In the genomic region with DNA sequence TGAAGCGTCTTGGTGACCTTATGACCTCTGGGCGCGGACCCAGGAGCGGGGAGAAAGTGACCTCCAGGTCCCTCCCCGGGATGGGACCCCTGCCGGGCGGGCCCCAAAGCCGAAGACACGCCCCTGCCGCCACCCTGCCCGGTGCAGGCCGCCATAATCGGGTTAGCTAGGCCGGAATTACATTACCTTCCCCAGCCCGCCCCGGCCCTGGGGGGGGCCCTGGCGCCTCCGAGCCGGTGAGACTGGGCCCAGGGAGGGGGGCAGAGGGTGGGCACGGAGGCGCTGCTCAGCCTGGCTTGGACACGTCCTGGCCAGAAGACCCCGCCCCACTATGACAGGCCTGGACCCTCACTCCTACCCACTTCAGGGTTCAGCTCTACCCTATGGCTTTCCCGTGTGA, we compare ENCODE assay signal across 10 mouse cellular contexts. TPM values are rescaled to one million over a fixed set of nuclear protein-coding genes. Genes with fewer than 3 reads are reported as not detected.
DNase-seq lines count a peak whose midpoint lies in the region; ATAC-seq and TF ChIP-seq lines count a peak whose summit lies in the region.
"Had no signal": no experiment of that assay in that cellular context is flagged by ENCODE, and none has a peak within 500 bp of the region (broad histone marks: within the 10 kb centered on the region; RNA-seq: fewer than 3 reads in every experiment).

No protein-coding gene starts in this region.

- no peak overlapping the region for H3K9ac ChIP-seq in heart, embryonic 13.5 days
- H3K9ac ChIP-seq in embryonic facial prominence, embryonic 11.5 days (replicated peaks; ENCODE audit: low read length), result peak overlapping the region; percentile 13; the same call in 1 of the 2 replicates
- H3K9ac ChIP-seq in limb, embryonic 14.5 days (ENCODE audit: low read depth, low read length, severe bottlenecking), result no peak overlapping the region

- peak overlapping the region; percentile 20; the same call in 1 of the 2 replicates for H3K4me2 ChIP-seq in heart, embryonic 13.5 days
- H3K4me2 ChIP-seq in embryonic facial prominence, embryonic 11.5 days (ENCODE audit: low read depth, low read length), result peak overlapping the region; percentile 33
- H3K4me2 ChIP-seq in limb, embryonic 14.5 days (replicated peaks; ENCODE audit: low read depth, low read length, severe bottlenecking), result no peak overlapping the region

- 4% methylated on average over 24 of the region's 24 CpGs for WGBS in heart, embryonic 13.5 days
- under 1% methylated on average over 21 of the region's 24 CpGs for WGBS in embryonic facial prominence, embryonic 11.5 days
- WGBS in limb, embryonic 14.5 days, result 0% methylated on average over 19 of the region's 24 CpGs

- no peaks in the 10 kb centered on the region for H3K9me3 ChIP-seq in heart, embryonic 13.5 days
- no peaks in the 10 kb centered on the region for H3K9me3 ChIP-seq in E14TG2a.4 (ENCODE audit: low read length)
- no peaks in the 10 kb centered on the region for H3K9me3 ChIP-seq in embryonic facial prominence, embryonic 11.5 days (replicated peaks; ENCODE audit: control insufficient read depth, low read length)
- no peaks in the 10 kb centered on the region for H3K9me3 ChIP-seq in limb, embryonic 14.5 days (ENCODE audit: control insufficient read depth, low read length)

- no peak for TF ChIP-seq POLR2A in limb, embryonic 14.5 days (IDR thresholded peaks at IDR 0.05; ENCODE audit: borderline replicate concordance, extremely low read depth, insufficient read depth, insufficient read length)

- ATAC-seq in heart, embryonic 13.5 days (ENCODE audit: extremely low read depth, insufficient number of reproducible peaks, low FRiP score, low TSS enrichment), result no peak
- peak; percentile 52 for ATAC-seq in embryonic facial prominence, embryonic 11.5 days (replicated peaks; ENCODE audit: insufficient number of reproducible peaks, low FRiP score, low TSS enrichment, low read depth)
- ATAC-seq in limb, embryonic 14.5 days (ENCODE audit: low FRiP score, low read depth), result no peak
- no peak for ATAC-seq in CD4-positive, CD25-positive, alpha-beta regulatory T cell, adult 4 months

- H3K36me3 ChIP-seq in heart, embryonic 13.5 days, result no peaks in the 10 kb centered on the region
- H3K36me3 ChIP-seq in E14TG2a.4 (ENCODE audit: insufficient read depth, low read length), result no peaks in the 10 kb centered on the region
- H3K36me3 ChIP-seq in embryonic facial prominence, embryonic 11.5 days (replicated peaks; ENCODE audit: control insufficient read depth, insufficient read depth, low read depth, low read length), result no peaks in the 10 kb centered on the region
- no peaks in the 10 kb centered on the region for H3K36me3 ChIP-seq in limb, embryonic 14.5 days (ENCODE audit: control insufficient read depth, insufficient read depth, low read length)

- no peak for TF ChIP-seq CTCF in E14TG2a.4 (conservative IDR thresholded peaks at IDR 0.05; ENCODE audit: low read length)

- H3K4me1 ChIP-seq in heart, embryonic 13.5 days, result peaks cover 28% of the 10 kb centered on the region
- H3K4me1 ChIP-seq in E14TG2a.4 (replicated peaks; ENCODE audit: low read depth, low read length), result peaks cover 50% of the 10 kb centered on the region
- H3K4me1 ChIP-seq in embryonic facial prominence, embryonic 11.5 days (ENCODE audit: control insufficient read depth, insufficient read depth, low read length), result peaks cover 6% of the 10 kb centered on the region
- H3K4me1 ChIP-seq in limb, embryonic 14.5 days (ENCODE audit: control insufficient read depth, insufficient read depth, low read length), result no peaks in the 10 kb centered on the region

- DNase-seq in heart, postnatal 14 days, result no peak
- no peak for DNase-seq in embryonic facial prominence, embryonic 11.5 days (ENCODE audit: low spot score)
- DNase-seq in limb, embryonic 14.5 days (ENCODE audit: low spot score), result no peak
- no peak for DNase-seq in layer of hippocampus, adult 11-12 months (ENCODE audit: low spot score)
- DNase-seq in left cerebral cortex, postnatal 25 days (ENCODE audit: low spot score in 2 of 2), result no peak

- intact Hi-C loops in heart, postnatal 14 days (cut with DNase I), result loop anchor here (10.0 kb wide), 1 partner anchor 326 kb away; no protein-coding TSS in a partner anchor
- intact Hi-C loops in left cerebral cortex, postnatal 25 days (cut with DNase I), result loop anchor here (10.0 kb wide), 1 partner anchor 644 kb away; a partner anchor contains a TSS

- peaks cover 100% of the 10 kb centered on the region for H3K27me3 ChIP-seq in heart, embryonic 13.5 days (replicated peaks)
- H3K27me3 ChIP-seq in E14TG2a.4 (ENCODE audit: insufficient read depth, low read length), result peaks cover 90% of the 10 kb centered on the region
- peaks cover 73% of the 10 kb centered on the region for H3K27me3 ChIP-seq in embryonic facial prominence, embryonic 11.5 days (ENCODE audit: control insufficient read depth, insufficient read depth, low read length)
- H3K27me3 ChIP-seq in limb, embryonic 14.5 days (ENCODE audit: control insufficient read depth, insufficient read depth, low read length), result peaks cover 89% of the 10 kb centered on the region

- peak overlapping the region; percentile 43 for H3K4me3 ChIP-seq in heart, embryonic 13.5 days
- H3K4me3 ChIP-seq in E14TG2a.4 (replicated peaks; ENCODE audit: low read length), result peak overlapping the region; percentile 70
- H3K4me3 ChIP-seq in embryonic facial prominence, embryonic 11.5 days (ENCODE audit: low read depth, low read length), result peak overlapping the region; percentile 30
- H3K4me3 ChIP-seq in limb, embryonic 14.5 days (replicated peaks; ENCODE audit: low read length), result peak overlapping the region; percentile 17

- H3K27ac ChIP-seq in heart, embryonic 13.5 days (replicated peaks), result no peak overlapping the region
- no peak overlapping the region for H3K27ac ChIP-seq in embryonic facial prominence, embryonic 11.5 days (replicated peaks; ENCODE audit: low read depth, low read length)
- no peak overlapping the region for H3K27ac ChIP-seq in limb, embryonic 14.5 days (replicated peaks; ENCODE audit: low read depth, low read length)

RNA-seq across cellular contexts. Expression of a gene that starts 1.1 kb away (rescaled TPM):
- polyA plus RNA-seq in heart, embryonic 13.5 days (2015; fragmentation: Nextera tagmentation; extraction: Ambion mirVana), result 0.23 and 1.0 TPM in 2 replicates
- total RNA-seq in heart, postnatal 14 days (2021), result not detected
- 7.9 and 9.7 TPM in 2 replicates for polyA plus RNA-seq in embryonic facial prominence, embryonic 11.5 days (2014; fragmentation: Nextera tagmentation; extraction: Ambion mirVana)
- 0.08 TPM in 1 of 2 replicates, not detected in the other for polyA plus RNA-seq in limb, embryonic 14.5 days (2012; rRNA removed)
- not detected in 2 replicates for polyA plus RNA-seq in limb, embryonic 14.5 days (2014; fragmentation: Nextera tagmentation; extraction: Ambion mirVana)
- not detected for total RNA-seq in left cerebral cortex, postnatal 25 days (2021)
- polyA plus RNA-seq in CD4-positive, CD25-positive, alpha-beta regulatory T cell, adult 4 months (2017; shearing (Covaris generic)), result not detected
- total RNA-seq: gastrocnemius, postnatal 4 days; left cerebral cortex, adult 8-10 months had no signal

RNA-seq across cellular contexts. Expression of a gene that starts 6.4 kb away (rescaled TPM):
- 14.8 and 19.5 TPM in 2 replicates for polyA plus RNA-seq in heart, embryonic 13.5 days (2015; fragmentation: Nextera tagmentation; extraction: Ambion mirVana)
- 1 to 10 TPM; 6.7 to 7.8 TPM for total RNA-seq in heart, postnatal 14 days (2021)
- 40.9 and 42.9 TPM in 2 replicates for polyA plus RNA-seq in embryonic facial prominence, embryonic 11.5 days (2014; fragmentation: Nextera tagmentation; extraction: Ambion mirVana)
- polyA plus RNA-seq in limb, embryonic 14.5 days (2012; rRNA removed), result 41.8 and 49.8 TPM in 2 replicates
- polyA plus RNA-seq in limb, embryonic 14.5 days (2014; fragmentation: Nextera tagmentation; extraction: Ambion mirVana), result 28.2 and 35.5 TPM in 2 replicates
- 10 to 100 TPM; 21.3 to 24.4 TPM for total RNA-seq in left cerebral cortex, postnatal 25 days (2021)
- 10 to 100 TPM; 42.5 to 49.3 TPM for polyA plus RNA-seq in CD4-positive, CD25-positive, alpha-beta regulatory T cell, adult 4 months (2017; shearing (Covaris generic))

RNA-seq across cellular contexts. Expression of a gene that starts 13.6 kb away (rescaled TPM):
- 0.41 and 0.62 TPM in 2 replicates for polyA plus RNA-seq in heart, embryonic 13.5 days (2015; fragmentation: Nextera tagmentation; extraction: Ambion mirVana)
- total RNA-seq in heart, postnatal 14 days (2021), result under 1 TPM; 0.57 to 0.61 TPM
- polyA plus RNA-seq in embryonic facial prominence, embryonic 11.5 days (2014; fragmentation: Nextera tagmentation; extraction: Ambion mirVana), result 0.45 and 0.66 TPM in 2 replicates
- 1.9 and 2.5 TPM in 2 replicates for polyA plus RNA-seq in limb, embryonic 14.5 days (2012; rRNA removed)
- 0.35 and 0.37 TPM in 2 replicates for polyA plus RNA-seq in limb, embryonic 14.5 days (2014; fragmentation: Nextera tagmentation; extraction: Ambion mirVana)
- total RNA-seq in left cerebral cortex, postnatal 25 days (2021), result under 1 TPM; 0.25 to 0.99 TPM
- 1 to 10 TPM; 1.9 to 4.5 TPM for polyA plus RNA-seq in CD4-positive, CD25-positive, alpha-beta regulatory T cell, adult 4 months (2017; shearing (Covaris generic))

RNA-seq across cellular contexts. Expression of a gene that starts 14.9 kb away (rescaled TPM):
- 0.20 TPM in 1 of 2 replicates, not detected in the other for polyA plus RNA-seq in heart, embryonic 13.5 days (2015; fragmentation: Nextera tagmentation; extraction: Ambion mirVana)
- 1 to 10 TPM in 1 of 2 experiments, under 1 TPM in 1; 0.38 to 1.1 TPM for total RNA-seq in heart, postnatal 14 days (2021)
- polyA plus RNA-seq in embryonic facial prominence, embryonic 11.5 days (2014; fragmentation: Nextera tagmentation; extraction: Ambion mirVana), result 0.73 and 0.89 TPM in 2 replicates
- polyA plus RNA-seq in limb, embryonic 14.5 days (2012; rRNA removed), result 0.54 and 1.2 TPM in 2 replicates
- polyA plus RNA-seq in limb, embryonic 14.5 days (2014; fragmentation: Nextera tagmentation; extraction: Ambion mirVana), result 0.52 and 0.87 TPM in 2 replicates
- under 1 TPM in 1 of 2 experiments, not detected in 1; 0.46 TPM for total RNA-seq in left cerebral cortex, postnatal 25 days (2021)
- polyA plus RNA-seq in CD4-positive, CD25-positive, alpha-beta regulatory T cell, adult 4 months (2017; shearing (Covaris generic)), result not detected
- total RNA-seq: gastrocnemius, postnatal 4 days had no signal

RNA-seq across cellular contexts. Expression of a gene that starts 16.1 kb away (rescaled TPM):
- polyA plus RNA-seq in heart, embryonic 13.5 days (2015; fragmentation: Nextera tagmentation; extraction: Ambion mirVana), result 80.2 and 94.2 TPM in 2 replicates
- 10 to 100 TPM; 30.2 to 34.6 TPM for total RNA-seq in heart, postnatal 14 days (2021)
- 33.3 and 34.9 TPM in 2 replicates for polyA plus RNA-seq in embryonic facial prominence, embryonic 11.5 days (2014; fragmentation: Nextera tagmentation; extraction: Ambion mirVana)
- polyA plus RNA-seq in limb, embryonic 14.5 days (2012; rRNA removed), result 99.8 and 116 TPM in 2 replicates
- polyA plus RNA-seq in limb, embryonic 14.5 days (2014; fragmentation: Nextera tagmentation; extraction: Ambion mirVana), result 47.0 and 48.4 TPM in 2 replicates
- 10 to 100 TPM; 42.9 to 45.4 TPM for total RNA-seq in left cerebral cortex, postnatal 25 days (2021)
- 10 to 100 TPM; 27.3 to 37.9 TPM for polyA plus RNA-seq in CD4-positive, CD25-positive, alpha-beta regulatory T cell, adult 4 months (2017; shearing (Covaris generic))

Comparison
In these comparisons a context has a peak if more than half of its experiments do, and no peak if none do; other contexts are left out.
1. H3K4me3 ChIP-seq: peak in every context shown above with its lines; median percentile 70 in E14TG2a.4; 43 in heart, embryonic 13.5 days; 30 in embryonic facial prominence, embryonic 11.5 days; 17 in limb, embryonic 14.5 days.